Mouse (Mus musculus) right cerebral cortex, adult 2 months (tissue): ENCODE data around the gene Pdxdc1.

ENCODE experiments used
- DNase-seq, 2 experiments: peaks; one replicate each; pipeline ENCODE4 v3.0.0; 2021 to 2022; ENCODE audit warnings: low spot score in 2 of 2

Pdxdc1 gene

GRCm38 (mm10) chr16:13890449-13890848, 12.5 kb downstream of the Pdxdc1 start:
- DNase-seq, result no peak

- no peak for DNase-seq
Measured at GRCm38 (mm10) chr16:13883094-13883774, 19.7 kb downstream of the Pdxdc1 start.

GRCm38 (mm10) chr16:13875483-13875882, 27.4 kb downstream of the Pdxdc1 start:
- peak in 1 of 2 experiments; percentile 26 for DNase-seq

DNA sequence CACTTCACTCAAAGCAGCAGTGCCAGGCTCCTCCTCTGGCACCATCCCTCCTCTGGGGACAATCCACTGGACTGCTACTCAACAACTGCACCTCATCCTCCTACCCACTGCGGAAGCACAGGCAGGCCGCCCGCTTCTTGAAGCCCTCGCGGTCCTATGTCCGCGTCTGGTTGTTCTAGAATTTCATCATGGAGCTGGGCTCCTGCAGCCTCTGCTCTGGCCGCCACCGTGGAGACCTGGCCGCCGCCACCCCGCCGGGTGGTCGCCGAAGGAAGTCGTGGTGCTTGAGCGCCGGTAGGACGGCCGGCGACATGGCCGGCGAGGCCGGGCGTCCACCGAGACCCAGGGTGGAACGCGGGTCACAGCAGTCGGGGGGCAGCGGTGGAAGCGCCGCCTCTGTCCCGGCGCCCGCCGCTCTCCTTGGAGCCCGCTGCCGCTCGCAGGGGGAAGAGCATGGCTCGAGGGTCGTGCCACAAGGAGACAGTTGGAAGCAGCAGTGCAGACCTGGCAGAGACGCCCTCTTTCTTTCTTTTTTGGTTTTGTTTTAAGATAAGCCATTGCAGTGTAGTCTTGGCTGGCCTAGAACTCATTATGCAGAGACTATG, 34.9 kb downstream of the Pdxdc1 start:
- DNase-seq, result no peak

DNA sequence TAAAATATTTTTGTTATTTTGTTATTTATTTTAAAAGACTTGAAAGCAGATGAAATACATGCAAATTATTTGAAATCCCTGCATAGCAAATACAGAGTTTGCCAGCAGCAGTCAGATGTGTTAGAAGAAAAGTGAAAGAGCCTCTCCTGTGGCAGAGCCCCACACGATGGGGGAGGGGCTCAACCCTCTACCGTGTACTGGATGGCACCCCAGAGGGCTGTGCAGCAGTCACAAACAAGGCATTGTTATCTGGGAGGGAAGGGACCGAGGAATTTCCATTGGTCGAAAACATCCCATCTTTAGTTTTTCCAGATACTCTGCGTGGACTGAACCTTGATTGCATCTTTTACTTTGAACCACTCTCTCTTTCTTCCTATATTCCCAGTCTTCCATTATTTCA, 35.5 kb downstream of the Pdxdc1 start:
- peak in 1 of 2 experiments; percentile 10 for DNase-seq

DNA sequence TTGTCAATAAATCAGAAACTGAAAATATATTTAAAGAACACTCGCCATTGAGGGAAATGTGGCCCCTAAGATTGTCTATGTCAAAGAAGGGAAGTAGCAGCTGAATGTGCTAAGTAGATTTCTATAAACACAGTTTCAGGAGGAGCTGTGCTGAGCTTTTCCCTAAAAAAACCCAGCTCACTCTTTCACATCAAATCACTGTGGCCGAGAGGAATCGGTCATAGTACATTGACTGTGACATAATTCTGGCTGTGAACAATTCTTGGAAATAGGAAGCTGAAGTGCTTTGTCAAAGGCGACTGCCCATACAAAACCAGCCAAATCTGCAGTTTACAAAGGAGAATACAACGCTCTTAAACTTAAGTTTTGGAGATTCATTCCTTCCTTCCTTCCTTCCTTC, 36.3 kb downstream of the Pdxdc1 start:
- DNase-seq, result no peak

DNA sequence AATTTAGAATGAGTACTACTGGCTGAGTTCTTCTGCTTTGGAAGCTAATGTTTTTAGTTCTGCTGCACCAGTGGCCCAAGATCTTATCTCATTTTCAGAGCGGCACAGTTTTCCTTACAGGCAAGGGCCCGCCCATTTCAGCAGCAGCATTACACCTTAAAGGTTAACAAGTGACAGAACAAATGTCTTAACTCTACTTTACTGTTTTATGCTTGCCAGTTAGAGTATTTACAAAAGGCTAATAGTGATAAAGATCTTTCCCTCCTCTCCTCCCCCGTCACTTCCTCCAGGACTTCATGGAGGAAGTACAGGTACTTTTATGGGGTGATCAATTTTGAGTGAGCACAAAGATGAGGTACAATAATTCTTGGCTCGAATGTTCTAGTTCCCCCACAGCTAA, 36.9 kb downstream of the Pdxdc1 start:
- no peak for DNase-seq

DNA sequence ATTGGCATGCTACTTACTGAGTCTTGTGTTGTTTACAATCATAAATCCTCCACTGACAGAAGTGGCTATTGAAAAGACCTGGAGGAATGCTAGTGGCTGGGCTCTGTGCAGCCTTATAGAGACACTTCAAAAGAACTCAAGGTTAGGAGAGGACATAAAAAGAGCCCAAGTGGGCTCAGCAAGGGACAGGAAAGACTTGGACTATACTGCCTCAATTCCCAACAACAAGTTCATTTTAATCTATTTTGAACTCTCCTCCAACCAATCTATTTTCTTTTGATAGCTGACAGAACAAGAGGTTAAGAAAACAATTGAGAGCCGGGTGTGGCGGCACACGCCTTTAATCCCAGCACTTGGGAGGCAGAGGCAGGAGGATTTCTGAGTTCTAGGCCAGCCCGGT, 49.0 kb downstream of the Pdxdc1 start:
- DNase-seq, result no peak

GRCm38 (mm10) chr16:13851446-13851845, 51.5 kb downstream of the Pdxdc1 start:
- no peak for DNase-seq

GRCm38 (mm10) chr16:13848310-13848709, 54.6 kb downstream of the Pdxdc1 start:
- DNase-seq, result no peak

DNA sequence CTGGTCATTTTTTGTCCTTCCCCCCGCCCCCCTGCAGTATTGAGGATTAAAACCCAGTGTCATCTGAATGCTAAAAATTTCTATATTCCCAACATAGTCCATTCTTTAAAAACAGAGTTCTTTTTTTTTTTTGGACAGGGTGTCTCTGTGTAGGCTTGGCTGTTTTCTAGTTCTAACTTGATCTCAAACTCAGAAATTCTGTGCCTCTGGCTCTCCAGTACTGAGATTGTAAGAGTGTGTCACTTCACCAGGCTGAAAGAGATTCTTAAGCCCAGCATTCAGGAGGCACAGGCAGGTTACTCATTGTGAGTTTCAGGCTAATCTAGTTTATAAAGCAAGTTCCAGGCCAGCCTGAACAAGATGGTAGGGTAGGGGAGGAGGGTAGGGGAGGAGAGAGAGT, 56.3 kb downstream of the Pdxdc1 start:
- no peak for DNase-seq

- DNase-seq, result no peak
Measured at GRCm38 (mm10) chr16:13845031-13845430, 57.9 kb downstream of the Pdxdc1 start.

GRCm38 (mm10) chr16:13840956-13841355, 62.0 kb downstream of the Pdxdc1 start:
- DNase-seq, result no peak

GRCm38 (mm10) chr16:13840056-13840455, 62.9 kb downstream of the Pdxdc1 start:
- DNase-seq, result no peak

DNA sequence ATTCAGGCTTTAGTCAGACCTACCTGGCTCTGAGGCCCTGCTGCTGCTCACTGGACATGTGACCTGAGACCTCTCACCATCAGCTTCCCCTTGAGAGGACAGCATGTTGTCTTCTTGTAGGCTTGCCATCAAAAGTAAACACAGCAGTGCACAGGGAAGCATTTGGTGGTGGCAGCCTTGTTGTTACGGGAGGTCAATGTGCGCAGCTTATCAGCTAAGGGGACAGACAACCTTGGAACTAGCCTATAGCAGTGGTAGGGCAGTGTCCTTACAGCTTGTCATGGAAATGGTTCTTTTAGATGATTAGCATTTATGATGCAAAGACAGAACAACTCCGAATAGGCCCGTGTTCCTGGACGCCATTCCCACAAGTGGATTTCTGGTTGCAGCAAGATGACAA, 68.5 kb downstream of the Pdxdc1 start:
- DNase-seq, result no peak

- DNase-seq, result no peak
Measured at GRCm38 (mm10) chr16:13831606-13832005, 71.3 kb downstream of the Pdxdc1 start.

- no peak for DNase-seq
Measured at GRCm38 (mm10) chr16:13830444-13830843, 72.5 kb downstream of the Pdxdc1 start.

- no peak for DNase-seq
Measured at GRCm38 (mm10) chr16:13826511-13826910, 76.4 kb downstream of the Pdxdc1 start.

DNA sequence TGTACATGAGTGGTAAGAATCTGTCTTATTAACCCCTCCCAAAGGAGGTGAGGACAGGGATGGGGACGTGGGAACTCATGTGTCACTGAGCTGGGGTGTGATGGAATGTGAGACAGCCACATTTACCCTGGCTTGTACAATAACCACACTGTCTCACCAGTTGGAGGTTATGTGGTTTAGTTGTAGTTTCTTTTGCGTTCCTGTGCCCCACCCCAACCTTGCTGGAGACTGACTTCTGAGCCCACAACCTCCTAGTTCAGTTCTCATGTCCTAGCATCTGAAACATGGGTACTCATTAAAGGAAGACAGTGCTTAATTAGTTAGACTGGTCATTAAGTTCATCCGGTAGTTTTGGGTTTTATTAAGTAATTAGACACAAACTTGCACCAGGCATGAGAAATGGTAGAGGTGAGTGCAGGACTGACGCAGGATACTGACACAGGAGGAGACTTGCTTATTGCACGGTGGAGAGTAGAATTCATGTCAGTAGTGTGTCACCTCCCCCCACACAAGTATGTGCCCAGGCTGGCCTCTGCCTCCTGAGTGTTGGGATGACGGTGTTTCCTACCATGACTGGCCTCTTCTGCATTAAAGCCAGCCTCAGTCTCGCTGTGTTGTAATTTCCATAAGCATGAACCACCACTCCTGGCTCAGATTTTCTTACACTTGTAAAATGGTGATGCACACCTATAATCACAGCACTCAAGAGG, 77.0 kb downstream of the Pdxdc1 start:
- no peak for DNase-seq

DNA sequence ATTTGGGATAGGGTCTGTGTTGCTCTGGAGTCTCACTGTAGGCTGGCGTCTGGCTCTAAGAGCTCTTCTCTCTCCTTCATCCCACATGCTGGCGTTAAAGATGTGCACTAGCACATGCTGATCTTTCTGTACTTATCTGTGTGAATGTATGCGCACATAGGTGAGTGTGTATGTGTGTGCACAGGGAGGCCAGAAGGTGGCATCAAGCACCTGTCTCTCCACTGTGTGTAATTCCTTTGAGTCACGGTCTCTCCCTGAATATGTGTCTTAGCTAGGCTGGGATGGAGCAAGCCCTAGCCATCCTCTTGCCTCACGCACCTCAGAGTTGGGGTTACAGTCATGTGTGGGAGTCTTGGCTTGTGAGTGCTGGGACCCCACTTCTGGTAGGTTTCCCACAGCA, 82.2 kb downstream of the Pdxdc1 start:
- DNase-seq, result no peak

GRCm38 (mm10) chr16:13819806-13820500, 83.0 kb downstream of the Pdxdc1 start:
- peak; percentile 17 to 22 for DNase-seq

DNA sequence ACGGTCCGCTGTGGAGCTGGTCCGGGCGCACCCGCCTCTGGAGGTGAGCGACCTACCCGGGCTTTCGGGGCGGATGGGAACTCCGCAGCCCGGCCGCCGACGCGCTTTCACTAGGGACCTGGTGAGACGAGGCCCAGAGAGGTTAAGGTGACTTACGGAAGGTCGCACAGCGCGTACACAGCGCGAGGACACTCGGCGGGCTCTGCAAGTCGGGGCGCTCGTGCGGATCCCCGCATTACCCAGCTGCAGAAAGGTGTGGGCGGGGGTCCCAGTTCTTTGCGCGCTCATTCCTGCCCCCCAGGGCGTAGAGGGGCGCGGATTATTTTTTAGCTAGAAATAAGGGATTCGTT, 83.6 kb downstream of the Pdxdc1 start:
- DNase-seq, result no peak
